Mouse (Mus musculus): ENCODE measurements around the gene Sprr2a2. TPM values are rescaled to one million over a fixed set of nuclear protein-coding genes. Genes with fewer than 3 reads are reported as not detected.
"Not testable (repeated sequence)": the region's sequence is repeated elsewhere in the genome, so short reads cannot be mapped to it uniquely, and the experiment has no call there.

Sprr2a2 gene
- polyA plus RNA-seq, 1 experiment from 2014 or later: not detected

DNA sequence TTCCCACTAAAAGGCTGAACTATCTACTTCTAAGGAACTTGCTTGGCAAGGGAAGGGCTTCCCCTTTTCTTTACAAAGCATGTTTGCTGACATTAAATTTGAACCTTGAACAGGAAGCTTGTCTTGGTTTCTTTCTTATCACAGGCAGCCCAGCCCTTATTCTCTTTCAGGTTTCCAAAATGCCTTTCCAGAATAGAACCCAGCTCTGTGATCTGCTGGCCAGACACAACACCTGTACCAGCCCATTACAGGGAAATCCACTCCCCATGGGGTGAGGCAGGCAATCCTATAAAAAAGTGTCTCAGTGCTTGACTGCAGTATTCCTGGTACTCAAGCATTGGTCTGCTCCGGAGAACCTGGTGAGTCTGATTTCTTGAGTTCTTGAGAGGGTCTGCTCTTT lies 69.4 kb downstream of the Sprr2a2 start, which contains the start of gene Sprr2a3:
Gene Sprr2a3 (plus strand): TSS at position 317 of the 400 bp plus-strand sequence.
- not testable (repeated sequence) for H3K9ac ChIP-seq (replicated peaks); H3K4me2 ChIP-seq (replicated peaks); H3K36me3 ChIP-seq; H3K27me3 ChIP-seq; H3K27ac ChIP-seq; H3K4me1 ChIP-seq (replicated peaks); ATAC-seq; H3K9me3 ChIP-seq; H3K4me3 ChIP-seq (replicated peaks)
- 97% methylated on average over 1 of the region's 1 CpGs for WGBS

- H3K4me3 ChIP-seq (replicated peaks); ATAC-seq; H3K4me2 ChIP-seq (replicated peaks); H3K9ac ChIP-seq (replicated peaks); H3K27ac ChIP-seq; H3K36me3 ChIP-seq; H3K27me3 ChIP-seq; H3K9me3 ChIP-seq; H3K4me1 ChIP-seq (replicated peaks): not testable (repeated sequence)
- WGBS: 63% methylated on average over 3 of the region's 6 CpGs
Measured at GRCm38 (mm10) chr3:92288489-92288888, 72.8 kb downstream of the Sprr2a2 start.

Other genes starting within 250 kb of the Sprr2a2 start
- gene Pglyrp3, start 201.3 kb upstream of the Sprr2a2 start, polyA plus RNA-seq (2015; fragmentation: Nextera tagmentation; extraction: Ambion mirVana): not detected in 2 replicates
- 2.5 and 3.7 TPM in 2 replicates for gene Lor, start 132.8 kb upstream of the Sprr2a2 start, polyA plus RNA-seq (2015; fragmentation: Nextera tagmentation; extraction: Ambion mirVana)
- gene Prr9, start 92.0 kb upstream of the Sprr2a2 start, polyA plus RNA-seq (2015; fragmentation: Nextera tagmentation; extraction: Ambion mirVana): not detected in 2 replicates
- gene Lelp1, start 73.2 kb upstream of the Sprr2a2 start, polyA plus RNA-seq (2015; fragmentation: Nextera tagmentation; extraction: Ambion mirVana): not detected in 2 replicates
- not detected in 2 replicates for gene Sprr2a1, start 121 bp upstream of the Sprr2a2 start, polyA plus RNA-seq (2015; fragmentation: Nextera tagmentation; extraction: Ambion mirVana)
- not detected in 2 replicates for gene Sprr2a3, start 69.5 kb downstream of the Sprr2a2 start, polyA plus RNA-seq (2015; fragmentation: Nextera tagmentation; extraction: Ambion mirVana)
- gene Sprr2b, start 100.7 kb downstream of the Sprr2a2 start, polyA plus RNA-seq (2015; fragmentation: Nextera tagmentation; extraction: Ambion mirVana): not detected in 2 replicates
- gene Sprr2d, start 123.2 kb downstream of the Sprr2a2 start, polyA plus RNA-seq (2015; fragmentation: Nextera tagmentation; extraction: Ambion mirVana): not detected in 2 replicates
- not detected in 2 replicates for gene Sprr2e, start 136.2 kb downstream of the Sprr2a2 start, polyA plus RNA-seq (2015; fragmentation: Nextera tagmentation; extraction: Ambion mirVana)
- not detected in 2 replicates for gene Sprr2f, start 149.3 kb downstream of the Sprr2a2 start, polyA plus RNA-seq (2015; fragmentation: Nextera tagmentation; extraction: Ambion mirVana)
- not detected in 2 replicates for gene Sprr2h, start 169.8 kb downstream of the Sprr2a2 start, polyA plus RNA-seq (2015; fragmentation: Nextera tagmentation; extraction: Ambion mirVana)
- not detected in 2 replicates for gene Sprr2i, start 192.1 kb downstream of the Sprr2a2 start, polyA plus RNA-seq (2015; fragmentation: Nextera tagmentation; extraction: Ambion mirVana)
- not detected in 2 replicates for gene Sprr2j-ps, start 202.2 kb downstream of the Sprr2a2 start, polyA plus RNA-seq (2015; fragmentation: Nextera tagmentation; extraction: Ambion mirVana)
- gene Gm9774, start 213.5 kb downstream of the Sprr2a2 start, polyA plus RNA-seq (2015; fragmentation: Nextera tagmentation; extraction: Ambion mirVana): 9.8 and 12.0 TPM in 2 replicates
- not detected in 2 replicates for gene Sprr2k, start 216.7 kb downstream of the Sprr2a2 start, polyA plus RNA-seq (2015; fragmentation: Nextera tagmentation; extraction: Ambion mirVana)
- not detected in 2 replicates for gene Sprr1b, start 222.9 kb downstream of the Sprr2a2 start, polyA plus RNA-seq (2015; fragmentation: Nextera tagmentation; extraction: Ambion mirVana)
- gene Sprr3, start 242.8 kb downstream of the Sprr2a2 start, polyA plus RNA-seq (2015; fragmentation: Nextera tagmentation; extraction: Ambion mirVana): not detected in 2 replicates

Measured in midbrain, embryonic 13.5 days (tissue).